Mouse (Mus musculus) liver, adult 2 months (tissue): ENCODE data around the gene Ptms.

Experiments
- CTCF ChIP-seq: fragments of 200-500 bp; IDR thresholded peaks from 2 replicates; pipeline ENCODE4 v1.5.1; 2011; ENCODE audit warnings: low read depth, low read length, control low read depth
- POLR2A ChIP-seq: fragments of 200-500 bp; IDR thresholded peaks from 2 replicates; pipeline ENCODE4 v1.6.1; 2011; ENCODE audit warnings: low read length, control low read depth; ENCODE audit not compliant: insufficient read depth; ENCODE audit errors: extremely low read depth

DNA sequence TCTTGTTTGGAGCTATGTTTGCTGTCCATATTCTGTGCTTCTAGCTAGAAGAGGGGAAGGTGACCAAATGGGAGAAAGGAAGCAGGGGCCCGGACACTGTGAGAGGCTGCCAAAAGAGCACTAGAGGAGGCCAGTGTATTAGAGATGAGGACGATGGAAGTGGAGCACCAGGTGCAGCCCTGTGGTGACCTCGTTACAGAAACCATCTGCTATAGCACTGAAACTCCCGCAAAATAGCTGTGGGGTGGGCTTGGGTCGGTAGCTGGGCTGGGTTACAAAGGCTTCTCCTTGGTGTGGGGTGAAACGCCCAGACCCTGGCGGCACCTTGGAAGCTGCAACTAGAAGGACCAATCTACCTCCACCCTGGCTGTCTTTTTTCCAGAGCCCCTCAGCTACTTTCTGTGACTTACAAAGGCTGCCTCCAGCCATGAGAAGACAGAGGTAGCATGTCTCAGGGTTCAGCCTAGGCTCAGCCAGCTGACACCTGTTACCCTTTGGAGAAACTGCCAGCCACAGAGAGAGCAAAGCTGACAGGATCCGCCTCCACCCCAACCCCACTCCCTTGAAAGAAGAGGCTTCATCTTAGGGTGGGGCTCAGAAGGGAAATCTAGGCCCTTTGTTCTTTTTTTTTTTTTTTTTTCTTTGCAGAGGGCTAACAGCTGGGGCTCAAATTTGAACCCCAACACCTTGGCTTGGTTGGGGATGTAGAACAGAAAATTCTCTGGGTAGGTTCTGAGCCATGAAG, 19.7 kb downstream of the Ptms start:
- TF ChIP-seq CTCF = no peak
- TF ChIP-seq POLR2A = no peak
